In genomic region chr16:87405001-87405400, GRCm38 (mm10) we compare ENCODE assay signal across 10 mouse cellular contexts. TPM values are rescaled to one million over a fixed set of nuclear protein-coding genes. Genes with fewer than 3 reads are reported as not detected.
DNase-seq lines count a peak whose midpoint lies in the region; ATAC-seq and TF ChIP-seq lines count a peak whose summit lies in the region.
"Had no signal": no experiment of that assay in that cellular context is flagged by ENCODE, and none has a peak within 500 bp of the region (broad histone marks: within the 10 kb centered on the region; RNA-seq: fewer than 3 reads in every experiment).

No protein-coding gene starts in this region.

- no peak overlapping the region for H3K9ac ChIP-seq in kidney, embryonic 14.5 days (ENCODE audit: low read depth, low read length)
- H3K9ac ChIP-seq in midbrain, embryonic 16.5 days (ENCODE audit: low read depth, low read length), result no peak overlapping the region

- H3K27ac ChIP-seq in kidney, adult 2 months (ENCODE audit: insufficient read depth, low read depth, low read length), result no peak overlapping the region
- no peak overlapping the region for H3K27ac ChIP-seq in kidney, embryonic 14.5 days (ENCODE audit: low read depth, low read length)
- no peak overlapping the region for H3K27ac ChIP-seq in limb, embryonic 10.5 days
- no peak overlapping the region for H3K27ac ChIP-seq in midbrain, embryonic 16.5 days (ENCODE audit: low read length)
- no peak overlapping the region for H3K27ac ChIP-seq in forebrain, embryonic 10.5 days

- WGBS in kidney, adult 2 months, result 85% methylated on average over 3 of the region's 3 CpGs
- 90% methylated on average over 3 of the region's 3 CpGs for WGBS in kidney, embryonic 14.5 days
- WGBS in limb, embryonic 10.5 days, result 78% methylated on average over 3 of the region's 3 CpGs
- WGBS in midbrain, embryonic 16.5 days, result 95% methylated on average over 3 of the region's 3 CpGs
- 77% methylated on average over 3 of the region's 3 CpGs for WGBS in forebrain, embryonic 10.5 days

- H3K9me3 ChIP-seq in kidney, embryonic 14.5 days (ENCODE audit: control insufficient read depth, low read length), result no peaks in the 10 kb centered on the region
- no peaks in the 10 kb centered on the region for H3K9me3 ChIP-seq in limb, embryonic 10.5 days (replicated peaks)
- no peaks in the 10 kb centered on the region for H3K9me3 ChIP-seq in midbrain, embryonic 16.5 days (replicated peaks; ENCODE audit: control insufficient read depth, low read length, poor library complexity, severe bottlenecking)
- no peaks in the 10 kb centered on the region for H3K9me3 ChIP-seq in forebrain, embryonic 10.5 days

- H3K36me3 ChIP-seq in kidney, adult 2 months (ENCODE audit: control insufficient read depth, insufficient read depth, low read length), result peaks cover 15% of the 10 kb centered on the region
- peaks cover 82% of the 10 kb centered on the region for H3K36me3 ChIP-seq in kidney, embryonic 14.5 days (ENCODE audit: control insufficient read depth, insufficient read depth, low read length)
- peaks cover 90% of the 10 kb centered on the region for H3K36me3 ChIP-seq in limb, embryonic 10.5 days
- H3K36me3 ChIP-seq in midbrain, embryonic 16.5 days (ENCODE audit: control insufficient read depth, insufficient read depth, low read length), result peaks cover 40% of the 10 kb centered on the region
- peaks cover 91% of the 10 kb centered on the region for H3K36me3 ChIP-seq in forebrain, embryonic 10.5 days (replicated peaks)

- no peak for ATAC-seq in kidney, embryonic 14.5 days (ENCODE audit: low FRiP score, low TSS enrichment)
- no peak for ATAC-seq in midbrain, embryonic 16.5 days

- no peaks in the 10 kb centered on the region for H3K4me1 ChIP-seq in kidney, adult 2 months (ENCODE audit: control insufficient read depth, insufficient read depth, low read length)
- H3K4me1 ChIP-seq in kidney, embryonic 14.5 days (ENCODE audit: control insufficient read depth, insufficient read depth, low read length), result no peaks in the 10 kb centered on the region
- no peaks in the 10 kb centered on the region for H3K4me1 ChIP-seq in limb, embryonic 10.5 days
- no peaks in the 10 kb centered on the region for H3K4me1 ChIP-seq in midbrain, embryonic 16.5 days (ENCODE audit: control insufficient read depth, insufficient read depth, low read length)
- no peaks in the 10 kb centered on the region for H3K4me1 ChIP-seq in forebrain, embryonic 10.5 days

- no peak for TF ChIP-seq POLR2A in kidney, adult 2 months (IDR thresholded peaks at IDR 0.05; ENCODE audit: low read depth, low read length)

- peak; percentile 35 for DNase-seq in kidney, adult 2 months
- DNase-seq in R1 (ENCODE audit: low read depth, low spot score), result peak; percentile 95
- DNase-seq in kidney, postnatal 14 days, result peak; percentile 17
- DNase-seq in natural killer cell, adult 2 months (ENCODE audit: low spot score in 2 of 2), result peak; percentile 9 to 37
- no peak for DNase-seq in limb, embryonic 10.5 days (ENCODE audit: low spot score)
- DNase-seq in forebrain, embryonic 10.5 days (ENCODE audit: extremely low spot score, low spot score), result no peak
- DNase-seq: cerebellum, adult 11-12 months; layer of hippocampus, adult 9-11 months had no signal

- H3K4me2 ChIP-seq in kidney, embryonic 14.5 days (replicated peaks; ENCODE audit: low read depth, low read length), result no peak overlapping the region
- no peak overlapping the region for H3K4me2 ChIP-seq in midbrain, embryonic 16.5 days (ENCODE audit: low read length)

- H3K27me3 ChIP-seq in kidney, adult 2 months (replicated peaks; ENCODE audit: control insufficient read depth, insufficient read depth, low read length), result no peaks in the 10 kb centered on the region
- H3K27me3 ChIP-seq in kidney, embryonic 14.5 days (ENCODE audit: control insufficient read depth, insufficient read depth, low read length), result no peaks in the 10 kb centered on the region
- no peaks in the 10 kb centered on the region for H3K27me3 ChIP-seq in limb, embryonic 10.5 days (ENCODE audit: low read depth, poor library complexity, severe bottlenecking)
- no peaks in the 10 kb centered on the region for H3K27me3 ChIP-seq in midbrain, embryonic 16.5 days (ENCODE audit: control insufficient read depth, insufficient read depth, low read depth, low read length)
- H3K27me3 ChIP-seq in forebrain, embryonic 10.5 days (ENCODE audit: poor library complexity, severe bottlenecking), result no peaks in the 10 kb centered on the region

- TF ChIP-seq CTCF in kidney, adult 2 months (conservative IDR thresholded peaks at IDR 0.05; ENCODE audit: insufficient read depth, insufficient read length, low read depth, low read length), result no peak

- no peak overlapping the region for H3K4me3 ChIP-seq in kidney, adult 2 months (ENCODE audit: insufficient read depth, low read depth, low read length)
- no peak overlapping the region for H3K4me3 ChIP-seq in kidney, embryonic 14.5 days (ENCODE audit: low read length)
- H3K4me3 ChIP-seq in limb, embryonic 10.5 days, result no peak overlapping the region
- no peak overlapping the region for H3K4me3 ChIP-seq in midbrain, embryonic 16.5 days (ENCODE audit: low read depth, low read length)
- H3K4me3 ChIP-seq in forebrain, embryonic 10.5 days, result no peak overlapping the region

RNA-seq across cellular contexts. Expression of gene Ltn1, which starts 27.4 kb away (rescaled TPM):
- polyA plus RNA-seq in kidney, adult 2 months (2012; rRNA removed), result 5.5 and 5.7 TPM in 2 replicates
- 18.2 and 36.2 TPM in 2 replicates for polyA plus RNA-seq in kidney, embryonic 14.5 days (2014; fragmentation: Nextera tagmentation; extraction: Ambion mirVana)
- 29.3 and 34.8 TPM in 2 replicates for polyA plus RNA-seq in limb, embryonic 10.5 days (2016; fragmentation: Nextera tagmentation; extraction: Ambion mirVana)
- 23.7 and 28.7 TPM in 2 replicates for polyA plus RNA-seq in midbrain, embryonic 16.5 days (2015; fragmentation: Nextera tagmentation; extraction: Ambion mirVana)
- polyA plus RNA-seq in forebrain, embryonic 10.5 days (2016; fragmentation: Nextera tagmentation; extraction: Ambion mirVana), result 30.3 and 31.5 TPM in 2 replicates

RNA-seq across cellular contexts. Expression of gene Rwdd2b, which starts 35.4 kb away (rescaled TPM):
- polyA plus RNA-seq in kidney, adult 2 months (2012; rRNA removed), result 9.8 and 13.1 TPM in 2 replicates
- 9.5 and 13.7 TPM in 2 replicates for polyA plus RNA-seq in kidney, embryonic 14.5 days (2014; fragmentation: Nextera tagmentation; extraction: Ambion mirVana)
- 10.0 and 12.0 TPM in 2 replicates for polyA plus RNA-seq in limb, embryonic 10.5 days (2016; fragmentation: Nextera tagmentation; extraction: Ambion mirVana)
- 14.9 and 15.6 TPM in 2 replicates for polyA plus RNA-seq in midbrain, embryonic 16.5 days (2015; fragmentation: Nextera tagmentation; extraction: Ambion mirVana)
- polyA plus RNA-seq in forebrain, embryonic 10.5 days (2016; fragmentation: Nextera tagmentation; extraction: Ambion mirVana), result 10.5 and 11.2 TPM in 2 replicates

RNA-seq across cellular contexts. Expression of gene Usp16, which starts 49.5 kb away (rescaled TPM):
- 19.5 and 20.6 TPM in 2 replicates for polyA plus RNA-seq in kidney, adult 2 months (2012; rRNA removed)
- polyA plus RNA-seq in kidney, embryonic 14.5 days (2014; fragmentation: Nextera tagmentation; extraction: Ambion mirVana), result 46.2 and 48.2 TPM in 2 replicates
- 38.7 and 42.4 TPM in 2 replicates for polyA plus RNA-seq in limb, embryonic 10.5 days (2016; fragmentation: Nextera tagmentation; extraction: Ambion mirVana)
- polyA plus RNA-seq in midbrain, embryonic 16.5 days (2015; fragmentation: Nextera tagmentation; extraction: Ambion mirVana), result 44.4 and 45.9 TPM in 2 replicates
- polyA plus RNA-seq in forebrain, embryonic 10.5 days (2016; fragmentation: Nextera tagmentation; extraction: Ambion mirVana), result 36.1 and 45.2 TPM in 2 replicates

RNA-seq across cellular contexts. Expression of gene N6amt1, which starts 51.0 kb away (rescaled TPM):
- 13.5 and 16.4 TPM in 2 replicates for polyA plus RNA-seq in kidney, adult 2 months (2012; rRNA removed)
- polyA plus RNA-seq in kidney, embryonic 14.5 days (2014; fragmentation: Nextera tagmentation; extraction: Ambion mirVana), result 37.7 and 38.3 TPM in 2 replicates
- polyA plus RNA-seq in limb, embryonic 10.5 days (2016; fragmentation: Nextera tagmentation; extraction: Ambion mirVana), result 19.4 and 22.9 TPM in 2 replicates
- 18.2 and 18.8 TPM in 2 replicates for polyA plus RNA-seq in midbrain, embryonic 16.5 days (2015; fragmentation: Nextera tagmentation; extraction: Ambion mirVana)
- 19.0 and 21.7 TPM in 2 replicates for polyA plus RNA-seq in forebrain, embryonic 10.5 days (2016; fragmentation: Nextera tagmentation; extraction: Ambion mirVana)

Comparison
In these comparisons a context has a peak if more than half of its experiments do, and no peak if none do; other contexts are left out.
1. DNase-seq: peak in kidney, adult 2 months (single experiment), R1 (single experiment), kidney, postnatal 14 days (single experiment) and natural killer cell, adult 2 months (2 of 2); none in limb, embryonic 10.5 days (single experiment) and forebrain, embryonic 10.5 days (single experiment).